Mouse (Mus musculus): Measurements from ENCODE around the gene Polrmt.

DNA sequence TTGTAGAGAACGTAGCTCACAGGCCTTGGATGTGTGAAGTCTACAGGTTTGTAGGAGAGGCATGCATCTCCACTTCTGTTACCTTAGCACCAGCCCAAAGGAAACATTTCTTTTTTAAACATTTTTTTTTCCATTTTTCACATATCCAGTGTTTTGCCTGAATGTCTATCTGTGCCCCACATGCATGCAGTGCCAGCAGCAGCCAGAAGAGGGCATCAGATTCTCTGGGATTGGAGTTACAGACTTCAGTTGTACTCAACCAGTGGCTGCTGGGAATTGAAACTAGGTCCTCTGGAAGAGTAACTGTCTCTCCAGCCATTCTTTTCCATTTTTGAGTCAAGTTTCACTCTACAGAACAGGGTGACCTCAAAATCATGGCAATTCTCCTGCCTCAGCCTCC lies 13.9 kb downstream of the Polrmt start:
- TF ChIP-seq CTCF (conservative IDR thresholded peaks at IDR 0.05; ENCODE audit: insufficient read depth, insufficient read length, low read depth, low read length) (peak; percentile 61), POLR2A (IDR thresholded peaks at IDR 0.05; ENCODE audit: low read depth, low read length) (no peak)

Data from kidney, adult 2 months (tissue).